Mouse (Mus musculus) embryonic facial prominence, embryonic 11.5 days (tissue): ENCODE data around the gene Tas2r103. TPM values are rescaled to one million over a fixed set of nuclear protein-coding genes. Genes with fewer than 3 reads are reported as not detected.

Experiments
- ATAC-seq: fragments of 200-750 bp; cut with Nextera tagmentation; replicated peaks from 2 replicates; pipeline ENCODE4 v1.8.0; 2017; ENCODE audit warnings: low read depth; ENCODE audit not compliant: insufficient number of reproducible peaks, low FRiP score, low TSS enrichment
- DNase-seq: peaks from one replicate; pipeline ENCODE4 v3.0.0-alpha.2; 2015; ENCODE audit warnings: low spot score
- H3K27ac ChIP-seq: fragments of 300-500 bp; sonication (generic); replicated peaks from 2 replicates; pipeline ENCODE4 v1.5.1; 2014; ENCODE audit warnings: mild to moderate bottlenecking, low read depth, low read length, control low read depth
- H3K27me3 ChIP-seq: fragments of 300-500 bp; sonication (generic); 2 replicates; pipeline ENCODE4 v1.6.1; 2014; ENCODE audit warnings: mild to moderate bottlenecking, low read length, moderate library complexity, mixed read lengths; ENCODE audit not compliant: control insufficient read depth, insufficient read depth
- H3K36me3 ChIP-seq: fragments of 300-500 bp; sonication (generic); replicated peaks from 2 replicates; pipeline ENCODE4 v1.6.1; 2014; ENCODE audit warnings: low read depth, mild to moderate bottlenecking, low read length, moderate library complexity, mixed read lengths; ENCODE audit not compliant: control insufficient read depth, insufficient read depth
- H3K4me1 ChIP-seq: fragments of 300-500 bp; sonication (generic); 2 replicates; pipeline ENCODE4 v1.6.1; 2014; ENCODE audit warnings: low read length, mixed read lengths; ENCODE audit not compliant: control insufficient read depth, insufficient read depth
- H3K4me2 ChIP-seq: fragments of 300-500 bp; sonication (generic); 2 replicates; pipeline ENCODE4 v1.6.1; 2014; ENCODE audit warnings: low read depth, mild to moderate bottlenecking, control low read depth, low read length, moderate library complexity
- H3K4me3 ChIP-seq: fragments of 300-500 bp; sonication (generic); 2 replicates; pipeline ENCODE4 v1.5.1; 2014; ENCODE audit warnings: low read depth, low read length, control low read depth
- H3K9ac ChIP-seq: fragments of 300-500 bp; sonication (generic); replicated peaks from 2 replicates; pipeline ENCODE4 v1.6.1; 2014; ENCODE audit warnings: mild to moderate bottlenecking, control low read depth, low read length
- H3K9me3 ChIP-seq: fragments of 300-500 bp; sonication (generic); replicated peaks from 2 replicates; pipeline ENCODE4 v1.6.1; 2016; ENCODE audit warnings: mild to moderate bottlenecking, low read length, inconsistent platforms, mixed read lengths; ENCODE audit not compliant: control insufficient read depth
- WGBS: fragments of 180-500 bp; shearing (Covaris S2); extraction: QIAGEN DNeasy Blood & Tissue Kit; methylation state at CpG from one replicate; pipeline ENCODE4 v1.1.7; 2014; 5-methylcytosine and 5-hydroxymethylcytosine counted together
- polyA plus RNA-seq: library from polyadenylated mRNA; unstranded; fragments of >200 nt; fragmentation: Nextera tagmentation; extraction: Ambion mirVana; gene quantifications from 2 replicates; pipeline ENCODE4 v1.2.1, GENCODE M21; 2014

Tas2r103 gene
- not detected in 2 replicates for polyA plus RNA-seq

- no peak for ATAC-seq
- DNase-seq = no peak
- Histone ChIP-seq H3K36me3 (no peaks in the 10 kb centered on the region), H3K9ac (no peak within 1 kb of the TSS), H3K4me1 (no peaks in the 10 kb centered on the region), H3K9me3 (no peaks in the 10 kb centered on the region), H3K27ac (no peak within 1 kb of the TSS), H3K4me3 (no peak within 1 kb of the TSS), H3K27me3 (no peaks in the 10 kb centered on the region), H3K4me2 (no peak within 1 kb of the TSS)
- WGBS = 82% methylated on average over 2 of the region's 2 CpGs
Measured at GRCm38 (mm10) chr6:133037001-133037400, at the start of gene Tas2r103. Gene Tas2r103, minus strand, starts transcription at chr6:133037101.

GRCm38 (mm10) chr6:133055716-133056115 lies 18.8 kb upstream of the Tas2r103 start, which contains the start of gene Tas2r140:
Gene Tas2r140, minus strand, starts transcription at chr6:133055816.
- H3K27me3 ChIP-seq = no peaks in the 10 kb centered on the region
- H3K9me3 ChIP-seq = no peaks in the 10 kb centered on the region

More at GRCm38 (mm10) chr6:133055716-133056115, 18.8 kb upstream of the Tas2r103 start, which contains the start of gene Tas2r140:
- DNase-seq = no peak
- no peak within 1 kb of the TSS for H3K27ac ChIP-seq
- no peak within 1 kb of the TSS for H3K9ac ChIP-seq
- no peaks in the 10 kb centered on the region for H3K36me3 ChIP-seq
- no peaks in the 10 kb centered on the region for H3K4me1 ChIP-seq
- no peak for ATAC-seq
- H3K4me2 ChIP-seq = no peak within 1 kb of the TSS
- no peak within 1 kb of the TSS for H3K4me3 ChIP-seq

Other genes with a start within 250 kb of the Tas2r103 start
- gene Tas2r117, start 234.3 kb downstream of the Tas2r103 start, polyA plus RNA-seq = not detected in 2 replicates
- gene Tas2r123, start 190.0 kb downstream of the Tas2r103 start, polyA plus RNA-seq = not detected in 2 replicates
- not detected in 2 replicates for gene Tas2r116, start 181.7 kb downstream of the Tas2r103 start, polyA plus RNA-seq
- not detected in 2 replicates for gene Tas2r110, start 169.1 kb downstream of the Tas2r103 start, polyA plus RNA-seq
- not detected in 2 replicates for gene Tas2r113, start 144.1 kb downstream of the Tas2r103 start, polyA plus RNA-seq
- not detected in 2 replicates for gene Tas2r125, start 127.5 kb downstream of the Tas2r103 start, polyA plus RNA-seq
- not detected in 2 replicates for gene Tas2r129, start 86.0 kb downstream of the Tas2r103 start, polyA plus RNA-seq
- not detected in 2 replicates for gene Tas2r131, start 79.2 kb downstream of the Tas2r103 start, polyA plus RNA-seq
- gene Tas2r109, start 56.1 kb downstream of the Tas2r103 start, polyA plus RNA-seq = not detected in 2 replicates
- not detected in 2 replicates for gene Tas2r140, start 18.7 kb upstream of the Tas2r103 start, polyA plus RNA-seq
- 75.8 and 95.1 TPM in 2 replicates for gene Smim10l1, start 67.8 kb upstream of the Tas2r103 start, polyA plus RNA-seq